Mouse (Mus musculus) heart, adult 2 months (tissue): ENCODE measurements around the gene Slamf1. TPM values are rescaled to one million over a fixed set of nuclear protein-coding genes. Genes with fewer than 3 reads are reported as not detected.

Source experiments
- DNase-seq, 2 experiments: peaks; one replicate each; pipeline ENCODE4 v3.0.0; 2021
- H3K27ac ChIP-seq: fragments of 200-600 bp; 2 replicates; pipeline ENCODE4 v1.8.1; 2022
- H3K27me3 ChIP-seq: fragments of 200-500 bp; 2 replicates; pipeline ENCODE4 v1.6.1; 2012; ENCODE audit warnings: mild to moderate bottlenecking, low read length, inconsistent platforms, mixed read lengths; ENCODE audit not compliant: control insufficient read depth, insufficient read depth
- H3K36me3 ChIP-seq: fragments of 200-500 bp; 2 replicates; pipeline ENCODE4 v1.6.1; 2012; ENCODE audit warnings: low read length, inconsistent platforms; ENCODE audit not compliant: control insufficient read depth, insufficient read depth
- H3K4me1 ChIP-seq: fragments of 200-500 bp; 2 replicates; pipeline ENCODE4 v1.6.1; 2011; ENCODE audit warnings: low read length; ENCODE audit not compliant: control insufficient read depth, insufficient read depth
- H3K4me3 ChIP-seq: fragments of 200-600 bp; 2 replicates; pipeline ENCODE4 v1.8.1; 2022
- H3K79me2 ChIP-seq: fragments of 200-500 bp; replicated peaks from 2 replicates; pipeline ENCODE4 v1.6.1; 2012; ENCODE audit warnings: mild to moderate bottlenecking, inconsistent platforms, low read length, moderate library complexity, mixed read lengths; ENCODE audit not compliant: control insufficient read depth, insufficient read depth
- H3K9ac ChIP-seq: fragments of 200-500 bp; 2 replicates; pipeline ENCODE4 v1.6.1; 2012; ENCODE audit warnings: low read depth, mild to moderate bottlenecking, control low read depth, inconsistent platforms, low read length, mixed read lengths
- CTCF ChIP-seq: fragments of 200-600 bp; IDR thresholded peaks from 2 replicates; pipeline ENCODE4 v1.8.1; 2022; ENCODE audit warnings: antibody characterized with exemption, mild to moderate bottlenecking, moderate library complexity
- EP300 ChIP-seq: fragments of 200-500 bp; IDR thresholded peaks from 2 replicates; pipeline ENCODE4 v1.6.1; 2011; ENCODE audit warnings: low read depth, low read length, control low read depth; ENCODE audit not compliant: insufficient read depth
- POLR2A ChIP-seq: fragments of 200-500 bp; IDR thresholded peaks from 2 replicates; pipeline ENCODE4 v1.6.1; 2011; ENCODE audit warnings: mild to moderate bottlenecking, low read depth, low read length, control low read depth; ENCODE audit not compliant: insufficient read depth
- WGBS: fragments of 180-500 bp; shearing (Covaris S2); methylation state at CpG from one replicate; pipeline ENCODE4 v1.1.7; 2018; 5-methylcytosine and 5-hydroxymethylcytosine counted together
- intact Hi-C: fragments of 180-260 bp; cut with DNase I; formaldehyde crosslinking; loops from one replicate; pipeline ENCODE4 v1.15.1; 2025
- polyA plus RNA-seq: library from polyadenylated mRNA; depleted of rRNA; stranded (reverse); fragments of >200 nt; gene quantifications from 2 replicates; pipeline ENCODE4 v1.2.3, GENCODE M21; 2012
- total RNA-seq, 2 experiments: library from RNA; stranded (reverse); gene quantifications; 2 replicates each; pipeline ENCODE4 v1.2.3; 2021

The Slamf1 gene
- total and polyA plus RNA-seq, 3 experiments: 0.35 to 1.2 (median 0.47) TPM

DNA sequence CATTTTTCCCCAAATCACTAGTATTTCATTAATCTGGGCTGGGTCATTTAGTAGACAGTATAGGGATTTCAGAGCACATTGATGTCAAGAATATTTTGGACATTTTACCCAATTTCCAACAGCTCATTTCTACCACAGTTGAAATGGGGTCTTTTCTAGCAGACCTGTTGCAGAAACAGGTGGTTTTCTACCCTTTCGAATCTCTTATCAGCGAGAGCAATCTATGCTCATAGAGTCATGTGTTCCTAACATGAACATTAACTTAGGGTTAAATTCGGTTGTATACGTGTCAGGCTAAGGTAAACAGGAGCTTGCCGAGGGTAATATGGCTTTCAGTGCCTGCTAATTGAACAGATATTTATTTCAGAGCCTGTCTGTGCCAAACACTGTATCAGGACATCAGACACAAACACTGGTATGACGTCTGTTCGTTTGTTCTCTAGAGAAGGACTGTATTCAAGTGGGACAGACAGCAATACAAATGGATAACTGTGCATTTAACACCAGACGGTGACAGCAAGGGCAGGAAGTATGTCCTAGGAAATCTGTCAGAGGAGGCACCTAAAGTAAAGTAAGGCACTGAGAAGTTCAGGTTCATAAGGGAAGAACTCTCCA is 5.3 kb downstream of the Slamf1 start:
- H3K4me3 ChIP-seq: no peak overlapping the region
- H3K36me3 ChIP-seq: no peaks in the 10 kb centered on the region
- TF ChIP-seq POLR2A (no peak), EP300 (no peak), CTCF (no peak)
- no peaks in the 10 kb centered on the region for H3K4me1 ChIP-seq
- DNase-seq: no peak
- intact Hi-C loops: no loop called here
- H3K79me2 ChIP-seq: no peaks in the 10 kb centered on the region
- no peak overlapping the region for H3K9ac ChIP-seq
- no peak overlapping the region for H3K27ac ChIP-seq
- WGBS: 72% methylated on average over 8 of the region's 8 CpGs
- H3K27me3 ChIP-seq: no peaks in the 10 kb centered on the region

DNA sequence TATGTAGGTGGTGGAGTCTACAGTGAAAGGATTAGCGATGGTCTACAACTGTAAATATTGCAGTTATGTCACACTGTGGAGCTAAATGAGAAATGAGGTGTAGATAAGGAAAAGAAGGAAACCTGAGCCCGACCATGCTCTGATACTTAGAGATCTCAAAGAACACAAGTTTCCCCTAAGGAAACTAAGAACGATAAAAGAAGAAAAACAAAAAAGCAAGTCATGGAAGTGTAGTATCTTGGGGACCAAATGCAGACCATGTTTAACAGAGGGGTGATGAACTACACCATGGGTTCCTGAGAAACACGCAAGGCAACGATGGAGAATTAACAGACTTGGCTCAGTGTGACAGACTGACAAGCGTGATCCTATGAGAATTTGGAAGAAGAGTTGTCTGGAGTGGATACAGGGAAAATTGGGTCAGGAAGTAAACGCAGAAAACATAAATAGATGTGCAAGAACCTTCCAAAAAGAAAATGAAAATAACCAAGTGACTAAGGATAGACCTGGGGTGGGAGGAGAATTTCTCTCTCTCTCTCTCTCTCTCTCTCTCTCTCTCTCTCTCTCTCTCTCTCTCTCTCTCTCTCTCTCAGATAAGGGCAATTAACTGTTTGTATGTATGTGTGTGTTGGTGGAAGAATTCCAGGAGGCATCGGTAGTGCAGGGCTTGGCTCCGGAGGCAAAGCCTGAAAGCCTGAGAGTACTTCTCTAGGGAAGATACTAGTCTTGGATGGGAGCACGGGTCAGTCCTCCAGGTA is 6.5 kb downstream of the Slamf1 start:
- intact Hi-C loops: no loop called here
- Histone ChIP-seq H3K27me3 (no peaks in the 10 kb centered on the region), H3K9ac (no peak overlapping the region), H3K79me2 (no peaks in the 10 kb centered on the region), H3K4me1 (no peaks in the 10 kb centered on the region), H3K4me3 (no peak overlapping the region), H3K36me3 (no peaks in the 10 kb centered on the region), H3K27ac (no peak overlapping the region)
- TF ChIP-seq CTCF (no peak), POLR2A (no peak), EP300 (no peak)
- WGBS: 49% methylated on average over 10 of the region's 10 CpGs
- DNase-seq: no peak

- WGBS: 75% methylated on average over 5 of the region's 5 CpGs
Observed at GRCm38 (mm10) chr1:171774266-171774665, 7.3 kb downstream of the Slamf1 start.

GRCm38 (mm10) chr1:171774678-171775077 is 7.8 kb downstream of the Slamf1 start:
- Histone ChIP-seq H3K27me3 (no peaks in the 10 kb centered on the region), H3K9ac (no peak overlapping the region), H3K36me3 (no peaks in the 10 kb centered on the region), H3K4me3 (no peak overlapping the region), H3K79me2 (no peaks in the 10 kb centered on the region), H3K4me1 (no peaks in the 10 kb centered on the region), H3K27ac (no peak overlapping the region)
- intact Hi-C loops: no loop called here
- WGBS: 73% methylated on average over 11 of the region's 11 CpGs
- no peak for DNase-seq
- TF ChIP-seq EP300: no peak
- no peak for TF ChIP-seq CTCF
- no peak for TF ChIP-seq POLR2A

More at GRCm38 (mm10) chr1:171774266-171774665, 7.3 kb downstream of the Slamf1 start:
- intact Hi-C loops: no loop called here
- Histone ChIP-seq H3K79me2 (no peaks in the 10 kb centered on the region), H3K9ac (no peak overlapping the region), H3K27ac (no peak overlapping the region), H3K27me3 (no peaks in the 10 kb centered on the region), H3K36me3 (no peaks in the 10 kb centered on the region), H3K4me1 (no peaks in the 10 kb centered on the region), H3K4me3 (no peak overlapping the region)
- DNase-seq: no peak
- TF ChIP-seq EP300 (no peak), POLR2A (no peak), CTCF (no peak)

GRCm38 (mm10) chr1:171775781-171776180 is 8.9 kb downstream of the Slamf1 start:
- Histone ChIP-seq H3K4me3 (no peak overlapping the region), H3K27ac (no peak overlapping the region), H3K9ac (no peak overlapping the region), H3K79me2 (no peaks in the 10 kb centered on the region), H3K4me1 (no peaks in the 10 kb centered on the region), H3K27me3 (no peaks in the 10 kb centered on the region), H3K36me3 (no peaks in the 10 kb centered on the region)
- TF ChIP-seq EP300 (no peak), POLR2A (no peak), CTCF (no peak)
- intact Hi-C loops: no loop called here
- no peak for DNase-seq
- 83% methylated on average over 4 of the region's 4 CpGs for WGBS

DNA sequence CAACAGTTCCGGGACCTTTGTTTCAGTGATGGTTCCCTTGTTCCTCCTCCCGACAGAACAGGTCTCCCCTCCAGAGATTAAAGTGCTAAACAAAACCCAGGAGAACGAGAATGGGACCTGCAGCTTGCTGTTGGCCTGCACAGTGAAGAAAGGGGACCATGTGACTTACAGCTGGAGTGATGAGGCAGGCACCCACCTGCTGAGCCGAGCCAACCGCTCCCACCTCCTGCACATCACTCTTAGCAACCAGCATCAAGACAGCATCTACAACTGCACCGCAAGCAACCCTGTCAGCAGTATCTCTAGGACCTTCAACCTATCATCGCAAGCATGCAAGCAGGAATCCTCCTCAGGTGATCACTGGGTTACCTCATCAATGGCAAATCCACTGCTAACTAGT is 10.1 kb downstream of the Slamf1 start:
- H3K4me1 ChIP-seq: no peaks in the 10 kb centered on the region
- DNase-seq: no peak
- H3K79me2 ChIP-seq: no peaks in the 10 kb centered on the region
- no peaks in the 10 kb centered on the region for H3K36me3 ChIP-seq
- no peaks in the 10 kb centered on the region for H3K27me3 ChIP-seq
- no peak overlapping the region for H3K27ac ChIP-seq
- intact Hi-C loops: no loop called here
- 78% methylated on average over 7 of the region's 7 CpGs for WGBS
- no peak overlapping the region for H3K9ac ChIP-seq
- TF ChIP-seq POLR2A (no peak), CTCF (no peak), EP300 (no peak)
- H3K4me3 ChIP-seq: no peak overlapping the region
